Mouse (Mus musculus): Measurements from ENCODE around the gene Rgs14. TPM values are rescaled to one million over a fixed set of nuclear protein-coding genes. Genes with fewer than 3 reads are reported as not detected.

The Rgs14 gene
- polyA plus RNA-seq, 1 experiment from 2014 or later = 1.0 TPM

- ATAC-seq (ENCODE audit: low FRiP score, low read depth) = no peak
- Histone ChIP-seq H3K9ac (no peak overlapping the region), H3K4me3 (no peak overlapping the region), H3K36me3 (no peaks in the 10 kb centered on the region), H3K4me1 (peaks cover 7% of the 10 kb centered on the region; the same call in 1 of the 2 replicates), H3K27ac (no peak overlapping the region), H3K27me3 (replicated peaks) (peaks cover 20% of the 10 kb centered on the region), H3K4me2 (replicated peaks) (no peak overlapping the region), H3K9me3 (no peaks in the 10 kb centered on the region)
- 84% methylated on average over 13 of the region's 13 CpGs for WGBS
These were observed 43.2 kb downstream of the Rgs14 start for GRCm38 (mm10) chr13:55412643-55413307.

- Histone ChIP-seq H3K36me3 (no peaks in the 10 kb centered on the region), H3K27me3 (replicated peaks) (peaks cover 25% of the 10 kb centered on the region), H3K4me1 (peaks cover 7% of the 10 kb centered on the region; the same call in 1 of the 2 replicates), H3K27ac (no peak overlapping the region), H3K4me3 (no peak overlapping the region), H3K9ac (no peak overlapping the region), H3K9me3 (no peaks in the 10 kb centered on the region), H3K4me2 (replicated peaks) (no peak overlapping the region)
- WGBS = 85% methylated on average over 12 of the region's 12 CpGs
- ATAC-seq (ENCODE audit: low FRiP score, low read depth) = no peak
These were observed 43.8 kb downstream of the Rgs14 start for GRCm38 (mm10) chr13:55413333-55413732.

GRCm38 (mm10) chr13:55414743-55415380, 45.3 kb downstream of the Rgs14 start, which contains the start of gene Pfn3:
TSS of gene Pfn3 (minus strand) at chr13:55415232.
- no peaks in the 10 kb centered on the region for H3K9me3 ChIP-seq
- H3K27me3 ChIP-seq (replicated peaks) = peaks cover 35% of the 10 kb centered on the region
- peak within 1 kb of the TSS; percentile 72 for H3K4me2 ChIP-seq (replicated peaks)
- WGBS = 7% methylated on average over 41 of the region's 41 CpGs
- H3K9ac ChIP-seq = peak within 1 kb of the TSS; percentile 52
- H3K36me3 ChIP-seq = no peaks in the 10 kb centered on the region
- peaks cover 7% of the 10 kb centered on the region; the same call in 1 of the 2 replicates for H3K4me1 ChIP-seq
- ATAC-seq (ENCODE audit: low FRiP score, low read depth) = peak; percentile 46; the same call in 1 of the 2 replicates
- peak within 1 kb of the TSS; percentile 34 for H3K4me3 ChIP-seq
- no peak within 1 kb of the TSS for H3K27ac ChIP-seq

- peaks cover 64% of the 10 kb centered on the region for H3K27me3 ChIP-seq (replicated peaks)
- H3K9me3 ChIP-seq = no peaks in the 10 kb centered on the region
- peak overlapping the region; percentile 30 for H3K4me2 ChIP-seq (replicated peaks)
- no peaks in the 10 kb centered on the region for H3K36me3 ChIP-seq
- H3K27ac ChIP-seq = no peak overlapping the region
- H3K9ac ChIP-seq = no peak overlapping the region
- no peak overlapping the region for H3K4me3 ChIP-seq
- ATAC-seq (ENCODE audit: low FRiP score, low read depth) = peak; percentile 54; the same call in 1 of the 2 replicates
- H3K4me1 ChIP-seq = peaks cover 23% of the 10 kb centered on the region; the same call in 1 of the 2 replicates
- WGBS = 12% methylated on average over 12 of the region's 12 CpGs
These were observed 48.5 kb downstream of the Rgs14 start for GRCm38 (mm10) chr13:55418004-55418403.

- Histone ChIP-seq H3K4me1 (peaks cover 23% of the 10 kb centered on the region; the same call in 1 of the 2 replicates), H3K4me2 (replicated peaks) (no peak overlapping the region), H3K27ac (no peak overlapping the region), H3K36me3 (no peaks in the 10 kb centered on the region), H3K9me3 (no peaks in the 10 kb centered on the region), H3K4me3 (no peak overlapping the region), H3K27me3 (replicated peaks) (peaks cover 60% of the 10 kb centered on the region), H3K9ac (no peak overlapping the region)
- ATAC-seq (ENCODE audit: low FRiP score, low read depth) = no peak
- 83% methylated on average over 5 of the region's 5 CpGs for WGBS
These were observed 49.6 kb downstream of the Rgs14 start for GRCm38 (mm10) chr13:55419142-55419541.

- H3K36me3 ChIP-seq = no peaks in the 10 kb centered on the region
- H3K27me3 ChIP-seq (replicated peaks) = peaks cover 50% of the 10 kb centered on the region
- ATAC-seq (ENCODE audit: low FRiP score, low read depth) = 0 out of 2 replicates have a peak, but pooled peaks have one; percentile 27
- peaks cover 16% of the 10 kb centered on the region; the same call in 1 of the 2 replicates for H3K4me1 ChIP-seq
- no peak overlapping the region for H3K27ac ChIP-seq
- no peak overlapping the region for H3K9ac ChIP-seq
- 30% methylated on average over 51 of the region's 51 CpGs for WGBS
- H3K9me3 ChIP-seq = no peaks in the 10 kb centered on the region
- peak overlapping the region; percentile 48; the same call in 1 of the 2 replicates for H3K4me2 ChIP-seq (replicated peaks)
- no peak overlapping the region for H3K4me3 ChIP-seq
These were observed 50.7 kb downstream of the Rgs14 start for GRCm38 (mm10) chr13:55420018-55420932.

- 16% methylated on average over 35 of the region's 35 CpGs for WGBS
- Histone ChIP-seq H3K9me3 (no peaks in the 10 kb centered on the region), H3K4me1 (peaks cover 16% of the 10 kb centered on the region; the same call in 1 of the 2 replicates), H3K27ac (no peak overlapping the region), H3K9ac (0 out of 2 replicates have a peak overlapping the region, but pooled peaks have one; percentile 21), H3K27me3 (replicated peaks) (peaks cover 50% of the 10 kb centered on the region), H3K4me2 (replicated peaks) (peak overlapping the region; percentile 48), H3K4me3 (no peak overlapping the region), H3K36me3 (no peaks in the 10 kb centered on the region)
- peak; percentile 31; the same call in 1 of the 2 replicates for ATAC-seq (ENCODE audit: low FRiP score, low read depth)
These were observed 51.6 kb downstream of the Rgs14 start for GRCm38 (mm10) chr13:55420933-55421800.

- Histone ChIP-seq H3K36me3 (no peaks in the 10 kb centered on the region), H3K4me2 (replicated peaks) (no peak within 1 kb of the TSS), H3K27ac (no peak within 1 kb of the TSS), H3K9ac (no peak within 1 kb of the TSS), H3K27me3 (replicated peaks) (peaks cover 14% of the 10 kb centered on the region), H3K9me3 (no peaks in the 10 kb centered on the region), H3K4me3 (no peak within 1 kb of the TSS), H3K4me1 (no peaks in the 10 kb centered on the region)
- no peak for ATAC-seq (ENCODE audit: low FRiP score, low read depth)
- 87% methylated on average over 10 of the region's 10 CpGs for WGBS
These were observed 57.1 kb downstream of the Rgs14 start, which contains the start of gene F12 for GRCm38 (mm10) chr13:55426613-55427012. TSS of gene F12 (minus strand) at chr13:55426793.

GRCm38 (mm10) chr13:55429226-55429888, 59.8 kb downstream of the Rgs14 start:
- WGBS = 76% methylated on average over 12 of the region's 12 CpGs

GRCm38 (mm10) chr13:55430566-55430965, 61.0 kb downstream of the Rgs14 start:
- ATAC-seq (ENCODE audit: low FRiP score, low read depth) = no peak
- WGBS = 84% methylated on average over 2 of the region's 2 CpGs
- Histone ChIP-seq H3K4me1 (no peaks in the 10 kb centered on the region), H3K4me2 (replicated peaks) (no peak overlapping the region), H3K4me3 (no peak overlapping the region), H3K27ac (no peak overlapping the region), H3K27me3 (replicated peaks) (0 out of 2 replicates have a peak, but pooled peaks cover 2% of the 10 kb centered on the region), H3K9me3 (no peaks in the 10 kb centered on the region), H3K36me3 (no peaks in the 10 kb centered on the region), H3K9ac (no peak overlapping the region)

More at GRCm38 (mm10) chr13:55429226-55429888, 59.8 kb downstream of the Rgs14 start:
- H3K9ac ChIP-seq = no peak overlapping the region
- H3K9me3 ChIP-seq = no peaks in the 10 kb centered on the region
- no peaks in the 10 kb centered on the region for H3K36me3 ChIP-seq
- no peak overlapping the region for H3K4me2 ChIP-seq (replicated peaks)
- H3K4me3 ChIP-seq = no peak overlapping the region
- ATAC-seq (ENCODE audit: low FRiP score, low read depth) = no peak
- no peak overlapping the region for H3K27ac ChIP-seq
- 0 out of 2 replicates have a peak, but pooled peaks cover 2% of the 10 kb centered on the region for H3K27me3 ChIP-seq (replicated peaks)
- no peaks in the 10 kb centered on the region for H3K4me1 ChIP-seq

Measured in neural tube, embryonic 12.5 days (tissue).